Mouse (Mus musculus): ENCODE data around the gene Ntpcr.
A peak's percentile ranks its signal among the peaks of the same experiment; 100 is the strongest.

Gene Ntpcr

GRCm38 (mm10) chr8:125729746-125730145 lies at the start of gene Ntpcr:
TSS of gene Ntpcr (plus strand) at chr8:125729963.
- no peak for DNase-seq (ENCODE audit: low spot score in 2 of 2)

DNA sequence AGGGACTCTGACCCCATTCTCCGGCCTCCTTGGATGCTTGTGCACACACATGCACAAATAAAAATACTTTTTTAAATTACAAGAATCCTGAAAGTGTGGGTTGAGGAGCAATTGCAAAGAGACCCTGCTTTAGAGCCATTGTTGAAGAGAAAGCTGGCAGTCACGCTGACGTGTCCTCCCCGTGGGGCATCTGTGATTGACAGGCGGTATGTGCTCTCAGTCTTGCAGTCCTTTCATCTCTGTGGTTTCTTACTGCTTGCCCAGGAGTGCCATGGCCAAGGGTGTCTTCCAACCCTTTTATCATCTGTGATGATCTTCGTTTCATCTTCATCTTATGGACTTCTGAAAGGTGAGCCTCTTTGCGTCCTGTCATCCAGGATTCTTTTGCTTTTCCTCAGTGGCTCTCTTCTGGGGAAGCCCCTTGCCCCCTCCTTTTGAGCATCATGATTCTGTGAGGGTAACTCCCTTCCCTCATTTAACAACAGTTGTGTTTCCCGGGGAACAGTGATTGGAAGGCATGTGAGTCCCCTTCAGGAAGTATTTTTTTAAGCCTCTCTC lies 48.8 kb upstream of the Ntpcr start:
- DNase-seq (ENCODE audit: low spot score in 2 of 2), result no peak

GRCm38 (mm10) chr8:125685216-125685760 lies 44.5 kb upstream of the Ntpcr start:
- no peak for DNase-seq (ENCODE audit: low spot score in 2 of 2)

GRCm38 (mm10) chr8:125686221-125686865 lies 43.4 kb upstream of the Ntpcr start:
- no peak for DNase-seq (ENCODE audit: low spot score in 2 of 2)

GRCm38 (mm10) chr8:125690166-125690915 lies 39.4 kb upstream of the Ntpcr start:
- no peak for DNase-seq (ENCODE audit: low spot score in 2 of 2)

GRCm38 (mm10) chr8:125690961-125691360 lies 38.8 kb upstream of the Ntpcr start:
- DNase-seq (ENCODE audit: low spot score in 2 of 2), result no peak

DNA sequence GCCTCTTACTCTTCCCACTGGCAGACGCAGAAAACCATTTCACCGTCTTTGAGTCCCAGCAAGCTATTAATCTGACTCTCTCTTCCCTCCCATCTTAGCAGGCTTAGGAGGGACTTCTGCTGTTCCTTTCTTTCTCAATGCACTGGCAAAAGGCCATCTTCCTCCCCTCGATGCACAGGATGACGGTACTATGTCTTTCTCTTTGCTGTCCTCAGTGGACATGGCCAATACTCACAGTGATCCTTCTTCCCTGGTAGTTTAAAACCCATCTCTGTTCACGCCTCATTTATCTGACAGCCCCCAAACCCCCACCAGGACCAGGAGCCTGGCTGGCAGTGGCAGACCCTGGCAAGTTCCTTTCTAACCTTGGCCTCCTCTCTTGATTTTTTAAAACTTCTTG lies 37.3 kb upstream of the Ntpcr start:
- DNase-seq (ENCODE audit: low spot score in 2 of 2), result no peak

DNA sequence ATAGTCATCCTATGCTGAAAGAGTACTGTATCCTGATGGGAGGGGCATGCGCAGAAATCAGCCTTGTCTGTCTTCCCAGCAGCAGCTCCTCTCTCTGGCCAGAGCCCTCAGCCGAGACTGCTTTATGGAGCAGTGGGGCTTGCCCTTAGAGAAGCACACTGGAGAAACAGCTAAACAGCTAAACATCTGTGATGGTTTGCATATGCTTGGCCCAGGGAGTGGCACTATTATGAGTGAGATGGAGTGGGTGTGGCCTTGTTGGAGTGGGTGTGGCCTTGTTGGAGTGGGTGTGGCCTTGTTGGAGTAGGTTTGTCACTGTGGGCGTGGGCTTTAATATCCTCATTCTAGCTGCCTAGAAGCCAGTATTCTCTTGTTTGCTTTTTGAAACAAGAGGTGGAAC lies 36.6 kb upstream of the Ntpcr start:
- DNase-seq (ENCODE audit: low spot score in 2 of 2), result no peak

GRCm38 (mm10) chr8:125695951-125696350 lies 33.8 kb upstream of the Ntpcr start:
- no peak for DNase-seq (ENCODE audit: low spot score in 2 of 2)

DNA sequence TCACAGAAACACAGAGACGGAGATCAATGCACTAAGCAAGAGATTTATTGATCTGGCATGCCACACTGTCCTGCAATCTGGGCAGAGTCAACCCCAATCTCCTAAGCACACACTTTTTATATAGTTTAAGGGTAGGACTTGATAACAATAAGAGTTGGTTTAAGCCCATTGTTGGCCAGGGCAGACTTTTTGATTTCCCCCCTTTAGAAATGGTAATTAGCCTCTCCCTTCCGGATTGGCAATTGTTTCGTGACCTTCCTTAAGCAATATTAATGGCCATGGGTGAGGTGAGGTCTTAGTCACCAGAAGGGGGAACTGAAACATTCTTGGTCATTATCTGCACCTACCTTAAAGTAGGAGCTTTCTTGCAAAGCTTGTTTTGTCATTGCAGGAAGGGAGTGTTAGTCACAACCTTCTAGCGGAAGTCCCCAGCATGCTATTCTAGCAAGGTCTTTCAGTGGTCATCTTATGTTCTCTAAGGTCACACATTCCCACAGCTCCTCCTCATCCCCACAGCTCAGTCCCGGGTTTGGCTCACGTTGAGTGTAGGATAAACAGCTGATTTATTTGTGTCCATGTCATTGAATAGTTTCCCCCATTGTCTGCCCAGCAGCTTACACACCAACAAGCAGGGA lies 30.3 kb upstream of the Ntpcr start:
- DNase-seq (ENCODE audit: low spot score in 2 of 2), result no peak

DNA sequence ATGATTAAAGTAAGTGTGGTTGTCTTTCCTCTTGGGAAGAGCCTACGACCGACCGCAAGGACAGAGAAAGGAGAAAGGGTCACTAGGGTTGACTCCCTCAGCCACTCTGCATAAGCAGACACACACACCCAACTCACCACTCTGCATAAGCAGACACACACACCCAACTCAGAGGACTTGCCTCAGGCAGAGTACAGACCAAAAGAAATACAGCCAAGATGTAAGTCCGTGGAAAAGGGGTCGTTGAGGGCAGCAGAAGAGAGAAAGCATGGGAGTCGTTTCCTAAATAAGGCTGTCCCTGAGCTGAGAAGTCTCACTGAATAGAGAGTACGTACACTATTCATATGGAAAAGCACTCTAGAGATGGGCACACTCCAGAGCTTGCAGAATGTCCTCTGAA lies 29.4 kb upstream of the Ntpcr start:
- DNase-seq (ENCODE audit: low spot score in 2 of 2), result no peak

- no peak for DNase-seq (ENCODE audit: low spot score in 2 of 2)
Observed at GRCm38 (mm10) chr8:125702868-125703473, 26.8 kb upstream of the Ntpcr start.

- no peak for DNase-seq (ENCODE audit: low spot score in 2 of 2)
Observed at GRCm38 (mm10) chr8:125704434-125704833, 25.3 kb upstream of the Ntpcr start.

- no peak for DNase-seq (ENCODE audit: low spot score in 2 of 2)
Observed at GRCm38 (mm10) chr8:125705816-125706215, 23.9 kb upstream of the Ntpcr start.

GRCm38 (mm10) chr8:125709171-125709570 lies 20.6 kb upstream of the Ntpcr start:
- no peak for DNase-seq (ENCODE audit: low spot score in 2 of 2)

DNA sequence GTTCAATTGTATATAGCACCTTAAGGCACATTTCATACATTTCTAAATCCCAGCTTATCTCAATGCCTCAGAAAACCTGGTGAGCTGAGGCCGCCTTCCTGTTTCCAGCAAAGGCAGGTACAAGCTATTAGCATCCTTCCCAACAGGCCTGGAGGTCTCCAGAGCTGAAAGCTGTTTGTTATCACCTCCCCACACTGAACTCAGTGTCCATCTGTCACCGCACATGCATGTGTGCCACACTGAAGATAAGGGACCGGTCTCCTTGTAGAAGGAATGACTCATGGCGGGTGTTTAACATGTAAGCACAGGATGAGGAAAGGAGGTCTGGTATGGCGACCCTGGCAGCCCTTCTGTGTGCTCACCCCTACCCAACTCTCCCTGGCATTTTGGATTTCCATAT lies 18.2 kb upstream of the Ntpcr start:
- DNase-seq (ENCODE audit: low spot score in 2 of 2), result peak in 1 of 2 experiments; percentile 48

- DNase-seq (ENCODE audit: low spot score in 2 of 2), result no peak
Observed at GRCm38 (mm10) chr8:125716211-125716610, 13.6 kb upstream of the Ntpcr start.

DNA sequence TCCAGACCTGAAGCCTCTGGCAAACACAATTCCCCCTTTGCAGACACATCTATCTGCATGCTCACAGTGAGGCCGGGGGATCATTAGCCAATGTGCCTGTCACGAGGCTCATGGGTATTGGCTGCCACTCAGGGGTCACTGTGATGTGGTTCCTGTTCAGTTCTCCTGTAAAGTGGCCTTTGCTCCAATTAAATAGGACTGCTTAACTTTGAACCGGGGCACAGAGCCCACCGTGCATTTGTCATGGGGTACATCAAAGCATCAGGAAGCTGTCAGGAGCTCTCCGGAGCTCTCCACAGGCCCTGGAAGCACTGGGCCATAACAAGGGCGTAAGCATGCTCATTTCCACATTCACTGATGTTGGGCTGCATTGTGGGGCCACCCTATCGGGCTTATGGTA lies 13.2 kb upstream of the Ntpcr start:
- DNase-seq (ENCODE audit: low spot score in 2 of 2), result no peak

DNA sequence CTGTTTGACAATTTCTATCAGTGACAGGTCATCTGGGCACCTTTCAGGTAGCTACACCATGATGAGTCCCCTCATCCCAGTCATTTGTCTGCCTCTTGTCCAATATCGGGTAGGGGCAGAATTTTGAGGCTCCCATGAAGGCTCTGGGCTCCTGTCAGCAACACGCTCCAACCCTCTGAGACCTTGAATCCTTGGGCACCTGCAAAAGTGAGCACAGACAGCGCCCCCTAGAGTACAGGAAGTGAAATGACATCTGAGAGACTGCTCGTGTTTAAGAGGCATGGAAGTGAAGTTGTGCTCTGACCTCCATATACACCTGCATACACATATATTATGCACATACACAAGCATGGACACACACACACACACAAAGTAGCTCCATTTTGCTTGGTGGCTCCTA lies 10.8 kb upstream of the Ntpcr start:
- DNase-seq (ENCODE audit: low spot score in 2 of 2), result no peak

- DNase-seq (ENCODE audit: low spot score in 2 of 2), result no peak
Observed at GRCm38 (mm10) chr8:125722675-125723074, 7.1 kb upstream of the Ntpcr start.

DNA sequence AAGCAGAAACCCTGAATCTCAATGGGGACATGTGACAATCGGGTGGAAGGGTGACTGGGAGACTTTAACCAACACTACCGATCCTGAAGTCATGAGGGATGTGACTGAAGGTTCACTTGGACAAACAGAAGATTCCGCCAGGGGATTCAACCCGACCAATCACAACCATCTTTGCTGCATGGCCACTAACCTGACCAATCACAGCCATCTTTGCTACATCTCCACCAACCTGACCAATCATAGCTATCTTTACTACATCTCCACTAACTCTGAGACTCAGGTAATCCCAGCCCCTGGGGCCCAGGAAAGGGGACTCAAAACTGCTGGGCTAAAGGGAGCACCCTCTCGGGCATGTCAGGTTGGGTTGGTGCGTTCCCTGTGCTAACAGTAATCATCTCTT lies 6.3 kb upstream of the Ntpcr start:
- no peak for DNase-seq (ENCODE audit: low spot score in 2 of 2)

Measured in spleen, postnatal 10 days (tissue).